Mouse (Mus musculus): ENCODE measurements at regions not wholly inside any gene's neighbourhood (a gene's known extent, or its start where the extent isn't known, plus 50 kb on each side); places are given as distances from the start of the nearest gene placed in this dataset.
"Not testable (repeated sequence)": the region's sequence is repeated elsewhere in the genome, so short reads cannot be mapped to it uniquely, and the experiment has no call there.

- Histone ChIP-seq H3K4me3 (no peak overlapping the region), H3K9ac (no peak overlapping the region), H3K4me2 (no peak overlapping the region), H3K4me1 (replicated peaks) (no peaks in the 10 kb centered on the region), H3K27ac (no peak overlapping the region), H3K9me3 (replicated peaks) (no peaks in the 10 kb centered on the region), H3K36me3 (no peaks in the 10 kb centered on the region), H3K27me3 (no peaks in the 10 kb centered on the region)
- ATAC-seq (replicated peaks; ENCODE audit: insufficient number of reproducible peaks, insufficient read depth, low FRiP score, low read depth): no peak
- 42% methylated on average over 2 of the region's 2 CpGs for WGBS
Observed at GRCm38 (mm10) chr19:19347017-19347416, 236.0 kb upstream of the Rorb start.

DNA sequence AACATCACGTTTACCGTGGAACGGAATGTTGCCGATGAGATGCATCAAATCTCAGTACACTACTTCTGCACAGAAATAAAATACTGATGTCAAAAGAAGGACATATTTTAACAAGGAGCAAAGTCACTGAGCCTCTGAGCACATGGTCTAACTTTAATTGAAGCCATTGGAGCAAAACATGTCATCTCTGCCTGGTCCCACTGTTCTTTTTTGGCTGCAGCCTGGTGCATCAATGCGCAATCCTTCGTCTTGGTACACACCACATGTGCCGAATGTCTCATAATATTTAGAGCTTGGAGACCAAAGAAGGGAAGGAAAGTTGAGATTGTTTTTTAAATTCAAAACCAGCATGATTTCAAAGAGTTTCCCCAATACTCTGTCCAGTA, 233.4 kb upstream of the Rorb start:
- no peaks in the 10 kb centered on the region for H3K36me3 ChIP-seq
- 79% methylated on average over 7 of the region's 7 CpGs for WGBS
- H3K4me2 ChIP-seq: no peak overlapping the region
- H3K27me3 ChIP-seq: no peaks in the 10 kb centered on the region
- no peak for ATAC-seq (replicated peaks; ENCODE audit: insufficient number of reproducible peaks, insufficient read depth, low FRiP score, low read depth)
- H3K9me3 ChIP-seq (replicated peaks): no peaks in the 10 kb centered on the region
- H3K9ac ChIP-seq: no peak overlapping the region
- no peak overlapping the region for H3K4me3 ChIP-seq
- no peaks in the 10 kb centered on the region for H3K4me1 ChIP-seq (replicated peaks)
- no peak overlapping the region for H3K27ac ChIP-seq

- Histone ChIP-seq H3K9ac (no peak overlapping the region), H3K4me3 (no peak overlapping the region), H3K27me3 (no peaks in the 10 kb centered on the region), H3K4me1 (replicated peaks) (no peaks in the 10 kb centered on the region), H3K9me3 (replicated peaks) (no peaks in the 10 kb centered on the region), H3K36me3 (no peaks in the 10 kb centered on the region), H3K27ac (no peak overlapping the region), H3K4me2 (no peak overlapping the region)
- no peak for ATAC-seq (replicated peaks; ENCODE audit: insufficient number of reproducible peaks, insufficient read depth, low FRiP score, low read depth)
- 61% methylated on average over 10 of the region's 10 CpGs for WGBS
Observed at GRCm38 (mm10) chr19:19343702-19344425, 232.9 kb upstream of the Rorb start.

- not testable (repeated sequence) for H3K9ac ChIP-seq
Observed at GRCm38 (mm10) chr19:19307142-19307541, 196.1 kb upstream of the Rorb start.

DNA sequence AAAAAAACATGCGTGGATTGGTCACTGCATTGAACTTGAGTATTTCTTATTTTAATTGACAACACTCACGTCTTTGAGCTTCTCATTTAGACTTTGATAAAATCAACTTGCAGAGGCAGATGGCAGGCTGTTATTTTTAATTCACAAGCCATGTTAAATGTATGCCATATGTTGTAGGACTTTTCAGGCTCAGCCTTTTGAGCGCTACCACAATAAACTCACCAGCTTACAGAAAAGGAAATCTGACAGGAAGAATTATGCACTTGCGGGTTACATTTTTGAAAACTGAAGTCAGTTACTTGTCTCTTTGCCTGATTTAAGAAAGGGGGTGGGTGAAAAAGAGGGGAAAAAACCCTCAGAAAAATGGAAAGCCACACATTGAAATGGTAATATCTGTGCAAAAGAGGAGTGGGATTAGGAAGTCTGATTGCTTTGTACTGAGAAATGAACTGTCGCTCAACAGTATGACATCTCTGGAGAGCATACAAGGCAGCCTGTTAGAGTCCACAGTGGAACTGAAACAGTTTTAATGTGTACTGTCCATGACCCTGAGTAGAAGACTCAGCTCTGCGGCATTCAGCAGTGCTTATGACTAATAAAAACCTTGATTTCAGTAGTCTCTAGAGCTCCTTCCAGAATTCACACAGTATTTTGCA, 195.6 kb upstream of the Rorb start:
- 78% methylated on average over 6 of the region's 6 CpGs for WGBS
- no peak for ATAC-seq (replicated peaks; ENCODE audit: insufficient number of reproducible peaks, insufficient read depth, low FRiP score, low read depth)
- H3K27me3 ChIP-seq: no peaks in the 10 kb centered on the region
- no peak overlapping the region for H3K4me3 ChIP-seq
- H3K9me3 ChIP-seq (replicated peaks): no peaks in the 10 kb centered on the region
- H3K9ac ChIP-seq: no peak overlapping the region
- H3K36me3 ChIP-seq: no peaks in the 10 kb centered on the region
- H3K4me1 ChIP-seq (replicated peaks): no peaks in the 10 kb centered on the region
- H3K27ac ChIP-seq: no peak overlapping the region
- no peak overlapping the region for H3K4me2 ChIP-seq

More at GRCm38 (mm10) chr19:19307142-19307541, 196.1 kb upstream of the Rorb start:
- H3K27ac ChIP-seq; H3K4me2 ChIP-seq; H3K4me1 ChIP-seq (replicated peaks); H3K36me3 ChIP-seq; H3K9me3 ChIP-seq (replicated peaks); H3K4me3 ChIP-seq; H3K27me3 ChIP-seq; ATAC-seq (replicated peaks; ENCODE audit: insufficient number of reproducible peaks, insufficient read depth, low FRiP score, low read depth): not testable (repeated sequence)
- WGBS: 92% methylated on average over 2 of the region's 2 CpGs

- H3K36me3 ChIP-seq; ATAC-seq (replicated peaks; ENCODE audit: insufficient number of reproducible peaks, insufficient read depth, low FRiP score, low read depth); H3K27me3 ChIP-seq; H3K9me3 ChIP-seq (replicated peaks); H3K4me1 ChIP-seq (replicated peaks); H3K9ac ChIP-seq; H3K27ac ChIP-seq; H3K4me3 ChIP-seq; H3K4me2 ChIP-seq: not testable (repeated sequence)
- WGBS: 74% methylated on average over 3 of the region's 3 CpGs
Observed at GRCm38 (mm10) chr19:19285864-19286263, 174.9 kb upstream of the Rorb start.

DNA sequence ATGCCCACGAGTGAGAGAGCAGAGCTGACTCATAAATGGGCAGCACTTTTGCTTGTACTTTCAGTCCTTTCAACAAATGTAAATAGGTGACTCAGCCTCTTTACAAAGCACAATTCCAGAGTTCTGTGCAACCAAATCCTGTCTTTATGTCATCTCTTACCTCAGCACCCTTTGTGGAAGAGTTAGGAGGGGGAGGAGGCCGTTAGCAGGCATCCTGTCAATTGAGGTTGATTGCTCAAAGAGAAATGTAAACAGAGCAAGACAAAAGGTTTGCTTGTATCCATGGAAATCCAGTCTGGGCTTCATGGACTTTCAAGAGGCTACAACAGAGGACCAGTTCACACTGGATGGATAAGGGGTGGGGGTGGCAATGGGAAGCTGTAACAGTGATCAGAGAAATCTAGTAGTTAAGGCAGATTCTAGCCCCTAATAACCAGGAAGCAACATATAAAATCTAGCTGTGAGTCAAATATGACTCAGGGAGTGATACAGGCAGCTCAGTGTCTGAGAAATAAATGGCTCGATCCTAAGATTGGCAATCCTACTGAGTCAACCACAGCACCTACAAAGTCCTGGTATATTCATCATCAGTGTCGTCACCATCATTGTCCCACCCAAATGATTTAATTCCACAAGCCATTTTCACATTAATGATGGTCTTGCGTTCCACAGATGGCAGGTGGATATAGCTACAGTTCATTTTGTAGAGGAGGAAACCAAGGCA, 136.0 kb upstream of the Rorb start:
- no peak overlapping the region for H3K4me3 ChIP-seq
- H3K36me3 ChIP-seq: no peaks in the 10 kb centered on the region
- no peaks in the 10 kb centered on the region for H3K9me3 ChIP-seq (replicated peaks)
- WGBS: 71% methylated on average over 5 of the region's 5 CpGs
- H3K27ac ChIP-seq: no peak overlapping the region
- no peak overlapping the region for H3K4me2 ChIP-seq
- no peak for ATAC-seq (replicated peaks; ENCODE audit: insufficient number of reproducible peaks, insufficient read depth, low FRiP score, low read depth)
- H3K9ac ChIP-seq: no peak overlapping the region
- no peaks in the 10 kb centered on the region for H3K27me3 ChIP-seq
- no peaks in the 10 kb centered on the region for H3K4me1 ChIP-seq (replicated peaks)

- H3K4me1 ChIP-seq (replicated peaks): no peaks in the 10 kb centered on the region
- ATAC-seq (replicated peaks; ENCODE audit: insufficient number of reproducible peaks, insufficient read depth, low FRiP score, low read depth): no peak
- H3K27me3 ChIP-seq: no peaks in the 10 kb centered on the region
- H3K36me3 ChIP-seq: no peaks in the 10 kb centered on the region
- H3K27ac ChIP-seq: no peak overlapping the region
- 74% methylated on average over 3 of the region's 3 CpGs for WGBS
- no peak overlapping the region for H3K4me3 ChIP-seq
- H3K9ac ChIP-seq: no peak overlapping the region
- no peaks in the 10 kb centered on the region for H3K9me3 ChIP-seq (replicated peaks)
- no peak overlapping the region for H3K4me2 ChIP-seq
Observed at GRCm38 (mm10) chr19:19229305-19229994, 118.5 kb upstream of the Rorb start.

DNA sequence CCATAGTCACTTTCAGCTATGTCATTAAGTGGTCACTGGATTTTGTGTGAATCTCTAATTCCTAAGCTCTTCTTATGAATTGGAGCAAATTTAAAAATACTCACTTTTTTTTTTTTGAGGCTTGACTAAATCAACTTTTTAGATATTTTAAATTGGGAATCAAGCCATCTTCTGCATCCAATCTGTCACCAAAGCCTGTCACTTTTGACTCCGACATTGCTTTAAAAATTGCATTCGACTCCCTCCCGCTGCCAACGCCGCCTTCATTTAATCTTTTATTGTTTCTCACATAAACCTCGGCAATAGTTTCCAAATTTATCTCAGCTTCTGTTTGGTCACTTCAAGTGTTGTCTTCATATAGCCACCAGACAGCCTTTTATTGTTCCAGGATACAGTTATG, 109.8 kb upstream of the Rorb start:
- no peak for ATAC-seq (replicated peaks; ENCODE audit: insufficient number of reproducible peaks, insufficient read depth, low FRiP score, low read depth)
- H3K9me3 ChIP-seq (replicated peaks): no peaks in the 10 kb centered on the region
- H3K9ac ChIP-seq: no peak overlapping the region
- 0 out of 2 replicates have a peak, but pooled peaks cover 6% of the 10 kb centered on the region for H3K4me1 ChIP-seq (replicated peaks)
- no peak overlapping the region for H3K27ac ChIP-seq
- H3K4me3 ChIP-seq: no peak overlapping the region
- 85% methylated on average over 6 of the region's 6 CpGs for WGBS
- no peaks in the 10 kb centered on the region for H3K36me3 ChIP-seq
- no peak overlapping the region for H3K4me2 ChIP-seq
- H3K27me3 ChIP-seq: no peaks in the 10 kb centered on the region

DNA sequence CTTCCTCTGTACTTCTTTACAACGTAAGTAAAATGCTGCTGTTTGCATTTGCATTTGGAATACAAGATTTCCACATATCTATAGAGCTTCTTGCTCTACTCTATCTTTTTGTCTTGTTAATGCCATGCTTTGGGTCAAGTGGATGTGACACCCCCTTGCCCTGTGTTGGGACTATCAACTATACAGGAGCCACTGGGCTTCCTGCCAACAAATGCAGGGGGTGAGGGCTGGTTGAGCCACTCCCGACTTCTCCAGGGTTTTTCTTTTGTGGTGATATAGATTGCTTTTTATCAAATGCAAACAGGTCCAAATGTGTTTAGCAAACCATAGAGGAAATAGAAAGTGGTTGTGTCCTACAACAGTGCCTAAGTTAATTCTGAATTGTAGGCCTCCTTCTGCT, 108.4 kb upstream of the Rorb start:
- Histone ChIP-seq H3K4me1 (replicated peaks) (0 out of 2 replicates have a peak, but pooled peaks cover 6% of the 10 kb centered on the region), H3K36me3 (no peaks in the 10 kb centered on the region), H3K9ac (no peak overlapping the region), H3K9me3 (replicated peaks) (no peaks in the 10 kb centered on the region), H3K4me2 (no peak overlapping the region), H3K4me3 (no peak overlapping the region), H3K27ac (peak overlapping the region; percentile 67), H3K27me3 (no peaks in the 10 kb centered on the region)
- WGBS: 40% methylated on average over 2 of the region's 2 CpGs
- peak; percentile 53 for ATAC-seq (replicated peaks; ENCODE audit: insufficient number of reproducible peaks, insufficient read depth, low FRiP score, low read depth)

- no peak overlapping the region for H3K4me3 ChIP-seq
- H3K9me3 ChIP-seq (replicated peaks): no peaks in the 10 kb centered on the region
- no peaks in the 10 kb centered on the region for H3K27me3 ChIP-seq
- 33% methylated on average over 3 of the region's 3 CpGs for WGBS
- H3K4me1 ChIP-seq (replicated peaks): 0 out of 2 replicates have a peak, but pooled peaks cover 6% of the 10 kb centered on the region
- no peak overlapping the region for H3K9ac ChIP-seq
- H3K36me3 ChIP-seq: no peaks in the 10 kb centered on the region
- ATAC-seq (replicated peaks; ENCODE audit: insufficient number of reproducible peaks, insufficient read depth, low FRiP score, low read depth): peak; percentile 72
- H3K4me2 ChIP-seq: no peak overlapping the region
- peak overlapping the region; percentile 67 for H3K27ac ChIP-seq
Observed at GRCm38 (mm10) chr19:19218700-19219099, 107.7 kb upstream of the Rorb start.
